Mouse (Mus musculus): ENCODE measurements around the gene Lrrc8b. TPM values are rescaled to one million over a fixed set of nuclear protein-coding genes. Genes with fewer than 3 reads are reported as not detected.

The Lrrc8b gene
- total and polyA plus RNA-seq, 3 experiments = 7.4 to 14.0 TPM; not detected in 1

DNA sequence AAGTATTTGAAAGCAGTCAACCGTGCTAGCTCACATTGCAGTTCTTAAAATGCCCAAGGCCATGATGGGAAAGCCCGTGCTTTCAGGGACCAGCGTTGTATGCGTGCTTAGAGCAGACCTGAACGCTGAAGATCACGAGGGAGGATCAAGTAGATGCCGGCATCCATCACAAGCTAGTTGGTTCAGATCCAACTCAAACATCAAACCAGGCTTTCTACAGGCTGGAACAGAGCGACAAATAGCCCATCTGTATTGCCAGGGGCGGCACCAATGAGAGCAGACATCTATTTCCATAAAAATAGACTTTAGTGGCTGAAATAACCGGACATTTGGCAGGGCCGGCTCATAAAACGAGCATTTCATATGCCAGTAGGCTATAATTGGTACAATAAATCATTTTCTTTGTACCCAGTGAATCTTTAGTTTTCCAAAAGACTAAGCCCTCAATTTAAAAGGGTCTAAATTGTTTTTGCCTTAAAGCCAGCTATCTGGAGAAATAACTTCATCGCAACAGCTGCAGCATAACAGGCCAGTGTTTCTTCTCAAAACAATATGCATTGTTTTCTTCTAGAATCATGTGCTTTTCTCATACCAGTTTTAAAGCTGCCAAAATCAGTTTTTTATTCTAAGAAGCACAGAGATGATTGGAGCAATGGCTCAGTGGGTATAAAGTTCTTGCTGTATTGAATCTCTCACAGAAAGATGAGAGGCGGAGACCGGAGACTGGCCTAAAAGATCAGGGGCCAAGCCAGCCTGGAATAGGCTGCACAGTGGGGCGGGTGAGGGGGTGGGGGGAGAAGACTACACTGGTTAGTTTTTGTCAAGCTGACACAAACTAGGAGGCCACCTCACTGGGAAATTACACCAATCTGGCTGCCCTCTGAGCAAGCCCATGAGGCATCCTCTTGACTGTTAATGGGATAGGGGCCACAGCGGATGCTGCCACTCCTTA, 14.9 kb upstream of the Lrrc8b start:
- H3K4me1 ChIP-seq (ENCODE audit: control insufficient read depth in 1 of 2, insufficient read depth in 2 of 2, low read length in 2 of 2) = no peaks in the 10 kb centered on the region
- no peaks in the 10 kb centered on the region for H3K27me3 ChIP-seq (ENCODE audit: control insufficient read depth in 1 of 2, insufficient read depth in 2 of 2, low read length in 2 of 2)
- H3K27ac ChIP-seq (ENCODE audit: control insufficient read depth, low read depth, low read length) = no peak overlapping the region
- DNase-seq (ENCODE audit: low read depth, low spot score) = peak; percentile 75
- peak overlapping the region; percentile 59 to 86 for H3K4me3 ChIP-seq (ENCODE audit: control insufficient read depth in 1 of 2, insufficient read depth in 1 of 2, low read depth in 2 of 2, low read length in 2 of 2)
- TF ChIP-seq MAZ (IDR thresholded peaks at IDR 0.05; ENCODE audit: low read depth, low read length) (no peak), GATA1 (IDR thresholded peaks at IDR 0.05; ENCODE audit: low read depth, low read length) (no peak), TCF12 (IDR thresholded peaks at IDR 0.05; ENCODE audit: low read depth, low read length) (no peak), E2F4 (IDR thresholded peaks at IDR 0.05; ENCODE audit: borderline replicate concordance, low read depth, low read length) (no peak), TBP (IDR thresholded peaks at IDR 0.05; ENCODE audit: low read depth, low read length) (no peak), BHLHE40 (IDR thresholded peaks at IDR 0.05; ENCODE audit: borderline replicate concordance, low read depth, low read length) (no peak), MYB (IDR thresholded peaks at IDR 0.05; ENCODE audit: low read depth, low read length) (no peak), KAT2A (conservative IDR thresholded peaks at IDR 0.05; ENCODE audit: low read depth, low read length) (no peak), USF2 (IDR thresholded peaks at IDR 0.05; ENCODE audit: borderline replicate concordance in 1 of 2, insufficient read depth in 1 of 2, low read depth in 1 of 2, low read length in 2 of 2) (no peak), SMC3 (IDR thresholded peaks at IDR 0.05; ENCODE audit: low read depth, low read length) (no peak), JUND (IDR thresholded peaks at IDR 0.05; ENCODE audit: low read depth, low read length) (no peak), MAX (IDR thresholded peaks at IDR 0.05; ENCODE audit: low read length) (no peak), POLR2AphosphoS5 (IDR thresholded peaks at IDR 0.05; ENCODE audit: borderline replicate concordance, low read depth, low read length) (no peak), CHD1 (IDR thresholded peaks at IDR 0.05; ENCODE audit: low read depth, low read length) (no peak), GABPA (IDR thresholded peaks at IDR 0.05; ENCODE audit: low read depth, low read length) (no peak), TAL1 (IDR thresholded peaks at IDR 0.05; ENCODE audit: low read length) (no peak)
- peak overlapping the region; percentile 51 for H3K9ac ChIP-seq (ENCODE audit: control insufficient read depth, low read depth, low read length, poor library complexity, severe bottlenecking)
- no peaks in the 10 kb centered on the region for H3K79me2 ChIP-seq (ENCODE audit: control insufficient read depth, insufficient read depth, low read length, poor library complexity)
- peaks cover 0 to 2% of the 10 kb centered on the region in 2 experiments; a peak in 1 of 4 replicates for H3K36me3 ChIP-seq (ENCODE audit: control insufficient read depth in 1 of 2, insufficient read depth in 2 of 2, low read length in 2 of 2)
- no peaks in the 10 kb centered on the region for H3K9me3 ChIP-seq (replicated peaks; ENCODE audit: insufficient read depth, low read length)

DNA sequence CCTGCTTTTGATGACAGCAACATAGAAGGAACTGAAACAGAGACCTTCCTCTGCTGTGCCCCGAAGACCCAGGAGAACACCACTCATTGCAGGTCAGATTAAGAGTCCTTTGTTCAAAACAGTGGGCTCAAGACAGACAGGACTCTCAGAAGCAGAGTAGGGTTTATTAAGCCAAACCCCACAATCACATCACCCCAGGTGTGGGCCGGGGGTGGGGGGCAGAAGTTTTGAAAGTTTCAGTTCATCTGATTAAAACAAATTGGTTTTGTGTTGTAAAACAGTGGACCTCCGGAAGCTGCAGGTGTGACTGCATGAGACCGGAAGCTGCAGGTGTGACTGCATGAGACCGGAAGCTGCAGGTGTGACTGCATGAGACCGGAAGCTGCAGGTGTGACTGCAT, 14.0 kb upstream of the Lrrc8b start:
- no peaks in the 10 kb centered on the region for H3K79me2 ChIP-seq (ENCODE audit: control insufficient read depth, insufficient read depth, low read length, poor library complexity)
- TF ChIP-seq GABPA (IDR thresholded peaks at IDR 0.05; ENCODE audit: low read depth, low read length) (no peak), ETS1 (IDR thresholded peaks at IDR 0.05; ENCODE audit: low read depth, low read length) (no peak), ZC3H11A (IDR thresholded peaks at IDR 0.05; ENCODE audit: low read depth, low read length) (no peak), MEF2A (IDR thresholded peaks at IDR 0.05; ENCODE audit: extremely low read depth, insufficient replicate concordance, low read depth, low read length, poor library complexity, severe bottlenecking) (no peak), KAT2A (conservative IDR thresholded peaks at IDR 0.05; ENCODE audit: low read depth, low read length) (no peak), MYB (IDR thresholded peaks at IDR 0.05; ENCODE audit: low read depth, low read length) (no peak), ELF1 (IDR thresholded peaks at IDR 0.05; ENCODE audit: low read depth, low read length) (no peak), ZMIZ1 (IDR thresholded peaks at IDR 0.05; ENCODE audit: low read depth, low read length) (no peak), RCOR1 (IDR thresholded peaks at IDR 0.05; ENCODE audit: low read depth, low read length) (no peak)
- DNase-seq (ENCODE audit: low read depth, low spot score) = no peak
- H3K36me3 ChIP-seq (ENCODE audit: control insufficient read depth in 1 of 2, insufficient read depth in 2 of 2, low read length in 2 of 2) = peaks cover 0 to 2% of the 10 kb centered on the region in 2 experiments; a peak in 1 of 4 replicates
- no peaks in the 10 kb centered on the region for H3K27me3 ChIP-seq (ENCODE audit: control insufficient read depth in 1 of 2, insufficient read depth in 2 of 2, low read length in 2 of 2)
- no peak overlapping the region for H3K27ac ChIP-seq (ENCODE audit: control insufficient read depth, low read depth, low read length)
- no peak overlapping the region for H3K4me3 ChIP-seq (ENCODE audit: control insufficient read depth in 1 of 2, insufficient read depth in 1 of 2, low read depth in 2 of 2, low read length in 2 of 2)
- H3K9ac ChIP-seq (ENCODE audit: control insufficient read depth, low read depth, low read length, poor library complexity, severe bottlenecking) = no peak overlapping the region
- no peaks in the 10 kb centered on the region for H3K9me3 ChIP-seq (replicated peaks; ENCODE audit: insufficient read depth, low read length)
- H3K4me1 ChIP-seq (ENCODE audit: control insufficient read depth in 1 of 2, insufficient read depth in 2 of 2, low read length in 2 of 2) = no peaks in the 10 kb centered on the region
